Mouse (Mus musculus): ENCODE measurements around the gene Maml3.

Maml3 gene

GRCm38 (mm10) chr3:51953927-51954326, 150.9 kb downstream of the Maml3 start:
- no peak for DNase-seq (ENCODE audit: low spot score in 2 of 2)

GRCm38 (mm10) chr3:51952728-51953623, 151.9 kb downstream of the Maml3 start:
- DNase-seq (ENCODE audit: low spot score in 2 of 2), result no peak

GRCm38 (mm10) chr3:51952267-51952666, 152.6 kb downstream of the Maml3 start:
- no peak for DNase-seq (ENCODE audit: low spot score in 2 of 2)

GRCm38 (mm10) chr3:51949651-51950050, 155.2 kb downstream of the Maml3 start:
- DNase-seq (ENCODE audit: low spot score in 2 of 2), result no peak

- DNase-seq (ENCODE audit: low spot score in 2 of 2), result no peak
Measured at GRCm38 (mm10) chr3:51947168-51947567, 157.7 kb downstream of the Maml3 start.

- DNase-seq (ENCODE audit: low spot score in 2 of 2), result no peak
Measured at GRCm38 (mm10) chr3:51943642-51944041, 161.2 kb downstream of the Maml3 start.

- DNase-seq (ENCODE audit: low spot score in 2 of 2), result no peak
Measured at GRCm38 (mm10) chr3:51941781-51942180, 163.1 kb downstream of the Maml3 start.

- DNase-seq (ENCODE audit: low spot score in 2 of 2), result no peak
Measured at GRCm38 (mm10) chr3:51939864-51940263, 165.0 kb downstream of the Maml3 start.

- DNase-seq (ENCODE audit: low spot score in 2 of 2), result no peak
Measured at GRCm38 (mm10) chr3:51939054-51939453, 165.8 kb downstream of the Maml3 start.

GRCm38 (mm10) chr3:51937176-51937575, 167.7 kb downstream of the Maml3 start:
- DNase-seq (ENCODE audit: low spot score in 2 of 2), result no peak

GRCm38 (mm10) chr3:51934531-51935485, 170.1 kb downstream of the Maml3 start:
- DNase-seq (ENCODE audit: low spot score in 2 of 2), result no peak

- DNase-seq (ENCODE audit: low spot score in 2 of 2), result no peak
Measured at GRCm38 (mm10) chr3:51928188-51928587, 176.7 kb downstream of the Maml3 start.

GRCm38 (mm10) chr3:51927591-51927990, 177.3 kb downstream of the Maml3 start:
- DNase-seq (ENCODE audit: low spot score in 2 of 2), result no peak

GRCm38 (mm10) chr3:51927043-51927442, 177.8 kb downstream of the Maml3 start:
- no peak for DNase-seq (ENCODE audit: low spot score in 2 of 2)

GRCm38 (mm10) chr3:51925758-51926157, 179.1 kb downstream of the Maml3 start:
- no peak for DNase-seq (ENCODE audit: low spot score in 2 of 2)

- DNase-seq (ENCODE audit: low spot score in 2 of 2), result no peak
Measured at GRCm38 (mm10) chr3:51924636-51925035, 180.2 kb downstream of the Maml3 start.

- no peak for DNase-seq (ENCODE audit: low spot score in 2 of 2)
Measured at GRCm38 (mm10) chr3:51923800-51924199, 181.1 kb downstream of the Maml3 start.

- no peak for DNase-seq (ENCODE audit: low spot score in 2 of 2)
Measured at GRCm38 (mm10) chr3:51916902-51917301, 188.0 kb downstream of the Maml3 start.

GRCm38 (mm10) chr3:51916060-51916870, 188.6 kb downstream of the Maml3 start:
- no peak for DNase-seq (ENCODE audit: low spot score in 2 of 2)

- DNase-seq (ENCODE audit: low spot score in 2 of 2), result no peak
Measured at GRCm38 (mm10) chr3:51915415-51915814, 189.5 kb downstream of the Maml3 start.

GRCm38 (mm10) chr3:51914900-51915299, 190.0 kb downstream of the Maml3 start:
- DNase-seq (ENCODE audit: low spot score in 2 of 2), result no peak

GRCm38 (mm10) chr3:51913498-51913897, 191.4 kb downstream of the Maml3 start:
- DNase-seq (ENCODE audit: low spot score in 2 of 2), result no peak
